Mouse (Mus musculus) cerebellum, adult 2 months (tissue): ENCODE measurements around the gene Grin3b. TPM values are rescaled to one million over a fixed set of nuclear protein-coding genes. Genes with fewer than 3 reads are reported as not detected.

Experiments used
- DNase-seq, 2 experiments: peaks; one replicate each; pipeline ENCODE4 v3.0.0; 2021
- H3K27ac ChIP-seq: fragments of 200-500 bp; 2 replicates; pipeline ENCODE4 v1.5.1; 2012; ENCODE audit warnings: low read length, control low read depth, inconsistent platforms; ENCODE audit not compliant: insufficient read depth
- H3K27me3 ChIP-seq: fragments of 200-500 bp; 2 replicates; pipeline ENCODE4 v1.6.1; 2012; ENCODE audit warnings: inconsistent platforms, mild to moderate bottlenecking, low read length, moderate library complexity; ENCODE audit not compliant: control insufficient read depth, insufficient read depth
- H3K4me1 ChIP-seq: fragments of 200-500 bp; 2 replicates; pipeline ENCODE4 v1.6.1; 2011; ENCODE audit warnings: low read length; ENCODE audit not compliant: control insufficient read depth, insufficient read depth
- H3K4me3 ChIP-seq: fragments of 200-500 bp; replicated peaks from 2 replicates; pipeline ENCODE3; 2011; ENCODE audit warnings: mild to moderate bottlenecking, low read depth, low read length, control low read depth; ENCODE audit not compliant: insufficient read depth
- CTCF ChIP-seq: fragments of 200-500 bp; IDR thresholded peaks from 2 replicates; pipeline ENCODE4 v1.5.1; 2011; ENCODE audit warnings: low read depth, mild to moderate bottlenecking, control low read depth, low read length, moderate library complexity, borderline replicate concordance; ENCODE audit not compliant: insufficient read depth
- POLR2A ChIP-seq: fragments of 200-500 bp; IDR thresholded peaks from 2 replicates; pipeline ENCODE4 v1.6.1; 2011; ENCODE audit warnings: low read length, control low read depth, borderline replicate concordance; ENCODE audit not compliant: insufficient read depth
- WGBS: fragments of 180-500 bp; shearing (Covaris S2); methylation state at CpG from one replicate; pipeline ENCODE4 v1.1.7; 2018; 5-methylcytosine and 5-hydroxymethylcytosine counted together
- polyA plus RNA-seq: library from polyadenylated mRNA; depleted of rRNA; stranded (reverse); fragments of >200 nt; gene quantifications from 2 replicates; pipeline ENCODE4 v1.2.3, GENCODE M21; 2012

The Grin3b gene
- polyA plus RNA-seq, 1 experiment = 5.5 TPM

DNA sequence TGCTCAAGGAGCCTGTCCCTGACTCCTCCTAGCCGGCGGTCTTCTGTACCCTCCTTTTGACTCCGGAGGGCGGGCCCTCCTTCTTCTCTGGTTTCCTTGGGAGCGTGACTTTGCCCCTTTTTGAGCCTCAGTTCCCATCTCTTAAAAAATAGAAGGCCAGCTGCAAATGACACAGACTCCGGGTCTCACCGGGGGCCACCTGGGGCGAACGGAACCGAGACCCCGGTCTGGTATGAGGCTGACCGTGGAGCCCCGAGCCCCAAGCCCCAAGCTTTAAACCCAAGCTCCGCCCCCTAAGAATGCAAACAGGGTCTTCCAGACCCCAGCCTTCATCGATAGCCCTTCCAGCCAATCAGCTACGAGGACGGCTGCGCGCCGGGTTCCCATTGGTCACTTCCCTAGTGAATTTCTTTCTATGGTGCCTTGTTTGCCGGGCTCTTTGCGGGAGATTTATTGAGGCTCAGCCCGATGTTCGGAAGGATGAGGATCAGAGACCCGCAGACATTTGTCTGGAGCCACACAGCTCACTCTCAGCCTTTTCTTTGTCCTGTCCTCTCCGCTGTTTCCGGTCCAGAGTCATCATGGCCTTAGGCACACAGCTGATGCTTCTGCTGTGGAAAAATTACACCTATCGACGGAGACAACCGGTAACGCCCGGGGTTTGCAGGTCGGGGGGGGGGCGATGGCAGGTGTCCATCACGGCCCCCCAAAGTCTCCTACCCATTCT, 26.7 kb downstream of the Grin3b start:
- no peak for TF ChIP-seq POLR2A
- no peak for TF ChIP-seq CTCF
- peak overlapping the region; percentile 74 for H3K4me3 ChIP-seq
- WGBS = under 1% methylated on average over 35 of the region's 35 CpGs
- H3K27me3 ChIP-seq = no peaks in the 10 kb centered on the region
- H3K27ac ChIP-seq = peak overlapping the region; percentile 34; the same call in 1 of the 2 replicates
- H3K4me1 ChIP-seq = no peaks in the 10 kb centered on the region
- peak; percentile 84 to 86 for DNase-seq

DNA sequence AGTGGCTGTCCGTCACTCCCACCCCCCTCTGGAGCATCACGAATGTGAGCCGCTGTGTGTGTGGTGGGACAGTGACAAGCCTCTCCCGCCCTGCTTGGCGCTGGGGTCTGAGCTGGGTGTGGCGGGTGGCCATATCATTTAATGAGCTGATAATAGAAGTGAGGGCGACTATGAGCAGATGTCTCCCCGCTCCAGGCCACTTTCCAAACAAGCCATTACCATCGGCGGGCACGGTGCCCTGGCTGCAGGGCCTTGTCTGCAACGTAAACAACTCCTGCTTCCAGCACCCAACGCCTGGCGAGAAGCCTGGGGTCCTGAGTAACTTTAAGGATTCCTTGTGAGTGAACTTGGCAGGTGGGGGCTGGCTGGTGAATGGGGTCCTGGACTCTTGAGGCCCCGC, 27.3 kb downstream of the Grin3b start:
- no peak for TF ChIP-seq CTCF
- TF ChIP-seq POLR2A = no peak
- DNase-seq = peak; percentile 77
- WGBS = 3% methylated on average over 15 of the region's 15 CpGs

DNA sequence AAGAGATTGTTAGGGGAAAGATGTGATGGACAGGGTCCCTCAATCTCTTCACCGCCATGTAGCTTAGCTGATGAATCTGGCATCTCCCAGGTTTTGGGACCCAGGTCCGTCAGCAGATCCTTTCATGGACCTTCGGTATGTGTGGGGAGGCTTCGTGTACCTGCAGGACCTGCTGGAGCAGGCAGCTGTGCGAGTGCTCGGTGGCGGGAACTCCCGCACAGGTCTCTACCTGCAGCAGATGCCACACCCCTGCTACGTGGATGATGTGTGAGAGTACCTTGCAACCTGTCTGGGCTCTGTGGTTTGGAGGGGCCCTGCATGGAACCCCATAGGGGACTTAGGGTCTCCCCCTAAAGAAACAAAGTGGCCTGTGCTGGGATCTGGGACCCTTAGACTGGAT, 31.4 kb downstream of the Grin3b start:
- Histone ChIP-seq H3K4me1 (no peaks in the 10 kb centered on the region), H3K27ac (no peak overlapping the region), H3K4me3 (no peak overlapping the region), H3K27me3 (no peaks in the 10 kb centered on the region)
- WGBS = 87% methylated on average over 9 of the region's 9 CpGs
- no peak for DNase-seq
- TF ChIP-seq POLR2A (no peak), CTCF (no peak)

More for the DNA sequence above, 27.3 kb downstream of the Grin3b start:
- no peaks in the 10 kb centered on the region for H3K4me1 ChIP-seq
- H3K27me3 ChIP-seq = no peaks in the 10 kb centered on the region
- peak overlapping the region; percentile 74 for H3K4me3 ChIP-seq
- no peak overlapping the region for H3K27ac ChIP-seq

DNA sequence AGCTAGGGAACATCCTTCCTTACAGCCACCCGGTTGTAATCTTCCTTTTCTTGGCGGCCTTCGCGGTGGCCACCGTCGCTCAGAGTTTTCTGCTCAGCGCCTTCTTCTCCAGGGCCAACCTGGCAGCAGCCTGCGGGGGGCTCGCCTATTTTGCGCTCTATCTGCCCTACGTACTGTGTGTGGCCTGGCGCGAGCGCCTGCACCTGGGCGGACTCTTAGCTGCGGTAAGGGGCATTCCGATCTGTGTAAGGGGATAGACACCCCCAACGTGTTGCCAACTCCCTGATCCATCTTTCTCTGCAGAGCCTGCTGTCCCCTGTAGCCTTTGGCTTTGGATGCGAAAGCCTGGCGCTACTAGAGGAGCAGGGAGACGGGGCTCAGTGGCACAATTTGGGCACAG, 32.3 kb downstream of the Grin3b start:
- 44% methylated on average over 21 of the region's 21 CpGs for WGBS
- Histone ChIP-seq H3K4me3 (no peak overlapping the region), H3K4me1 (no peaks in the 10 kb centered on the region), H3K27ac (no peak overlapping the region), H3K27me3 (no peaks in the 10 kb centered on the region)
- no peak for DNase-seq
- no peak for TF ChIP-seq POLR2A
- no peak for TF ChIP-seq CTCF

DNA sequence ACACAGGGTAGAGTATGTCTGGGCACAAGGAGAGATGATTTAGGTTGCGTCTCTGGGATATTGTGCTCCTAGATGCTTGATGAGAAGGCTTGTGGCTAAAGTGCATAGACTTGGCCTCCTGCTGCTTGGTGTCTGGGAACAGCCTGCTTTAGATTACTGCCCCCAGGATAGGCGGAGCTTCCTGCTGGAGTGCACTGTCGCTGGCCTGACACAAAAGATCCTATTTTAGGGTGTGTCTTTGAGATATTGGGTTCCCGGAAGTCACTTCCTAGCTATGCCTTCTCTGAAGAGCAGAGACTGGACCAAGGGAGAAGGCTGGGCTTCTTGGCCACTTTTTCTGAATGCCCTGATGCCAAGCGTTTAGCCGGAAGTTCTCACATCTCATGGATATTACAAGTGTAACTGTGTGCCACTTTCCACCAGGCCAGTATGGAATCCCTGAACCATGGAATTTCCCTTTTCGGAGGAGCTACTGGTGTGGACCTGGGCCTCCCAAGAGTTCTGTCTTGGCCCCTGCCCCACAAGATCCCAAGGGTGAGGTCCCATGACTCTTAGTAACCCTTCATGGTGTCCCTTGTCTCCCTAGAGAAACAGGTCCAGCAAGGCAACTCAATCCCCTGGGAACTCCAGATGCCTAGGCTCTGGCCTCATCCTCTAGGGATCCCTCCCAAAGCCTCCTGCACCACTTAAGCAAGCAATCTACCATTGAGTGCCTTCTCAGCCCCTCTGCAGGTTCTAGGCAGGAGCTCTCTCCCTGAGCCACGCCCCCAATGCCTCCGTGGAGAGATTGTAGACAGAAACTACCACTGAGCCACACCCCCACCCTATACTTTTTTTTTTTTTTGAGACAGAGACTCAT, 33.1 kb downstream of the Grin3b start:
- no peak for DNase-seq
- TF ChIP-seq CTCF = no peak
- no peak for TF ChIP-seq POLR2A
- no peak overlapping the region for H3K27ac ChIP-seq
- 66% methylated on average over 9 of the region's 9 CpGs for WGBS
- no peaks in the 10 kb centered on the region for H3K27me3 ChIP-seq
- no peak overlapping the region for H3K4me3 ChIP-seq
- H3K4me1 ChIP-seq = no peaks in the 10 kb centered on the region

DNA sequence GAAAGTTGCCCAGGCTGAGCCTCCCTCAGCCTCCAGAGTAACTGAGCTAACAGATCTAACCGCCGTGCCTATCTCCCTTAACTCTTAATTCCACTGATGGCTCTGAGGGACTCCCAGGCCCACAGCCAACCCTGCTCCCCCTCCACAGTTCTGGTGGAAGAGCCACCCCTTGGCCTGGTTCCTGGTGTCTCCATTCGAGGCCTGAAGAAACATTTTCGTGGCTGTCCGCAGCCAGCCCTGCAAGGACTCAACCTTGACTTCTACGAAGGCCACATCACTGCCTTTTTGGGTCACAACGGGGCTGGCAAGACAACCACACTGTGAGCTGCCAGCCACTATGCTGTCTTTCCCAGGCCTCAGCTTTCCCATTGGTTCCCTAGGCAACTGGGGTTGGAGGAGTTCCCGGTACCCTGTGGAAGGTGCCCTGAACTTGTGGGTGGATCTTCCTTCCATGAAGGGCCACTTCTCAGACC, 33.8 kb downstream of the Grin3b start:
- WGBS = 36% methylated on average over 8 of the region's 8 CpGs
- H3K4me3 ChIP-seq = no peak overlapping the region
- no peaks in the 10 kb centered on the region for H3K27me3 ChIP-seq
- H3K27ac ChIP-seq = no peak overlapping the region
- no peaks in the 10 kb centered on the region for H3K4me1 ChIP-seq
- no peak for DNase-seq
- no peak for TF ChIP-seq POLR2A
- TF ChIP-seq CTCF = no peak

DNA sequence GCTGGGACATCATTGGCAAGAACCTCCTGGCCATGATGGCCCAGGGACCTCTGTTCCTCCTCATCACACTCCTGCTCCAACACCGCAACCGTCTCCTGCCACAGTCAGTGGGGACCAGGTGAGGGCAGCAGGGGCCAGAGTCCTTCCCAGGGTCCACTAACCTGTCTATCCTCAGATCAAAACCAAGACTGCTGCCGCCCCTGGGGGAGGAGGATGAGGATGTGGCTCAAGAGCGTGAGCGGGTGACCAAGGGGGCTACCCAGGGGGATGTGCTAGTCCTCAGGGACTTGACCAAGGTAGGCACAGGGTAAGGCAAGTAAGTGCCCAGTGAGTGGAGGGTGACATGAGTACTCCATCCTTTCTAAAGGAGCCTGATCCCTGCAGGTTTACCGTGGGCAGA, 41.2 kb downstream of the Grin3b start:
- no peaks in the 10 kb centered on the region for H3K27me3 ChIP-seq
- no peak overlapping the region for H3K27ac ChIP-seq
- no peak for TF ChIP-seq CTCF
- no peak for TF ChIP-seq POLR2A
- no peak overlapping the region for H3K4me3 ChIP-seq
- 90% methylated on average over 6 of the region's 6 CpGs for WGBS
- DNase-seq = no peak
- H3K4me1 ChIP-seq = no peaks in the 10 kb centered on the region
